Mouse (Mus musculus): ENCODE measurements at regions not wholly inside any gene's neighbourhood (a gene's known extent, or its start where the extent isn't known, plus 50 kb on each side); places are given as distances from the start of the nearest gene placed in this dataset.
A peak's percentile ranks its signal among the peaks of the same experiment; 100 is the strongest.

GRCm38 (mm10) chr1:156993105-156993504 lies 53.7 kb upstream of the Ralgps2 start:
- DNase-seq (ENCODE audit: low spot score), result no peak

DNA sequence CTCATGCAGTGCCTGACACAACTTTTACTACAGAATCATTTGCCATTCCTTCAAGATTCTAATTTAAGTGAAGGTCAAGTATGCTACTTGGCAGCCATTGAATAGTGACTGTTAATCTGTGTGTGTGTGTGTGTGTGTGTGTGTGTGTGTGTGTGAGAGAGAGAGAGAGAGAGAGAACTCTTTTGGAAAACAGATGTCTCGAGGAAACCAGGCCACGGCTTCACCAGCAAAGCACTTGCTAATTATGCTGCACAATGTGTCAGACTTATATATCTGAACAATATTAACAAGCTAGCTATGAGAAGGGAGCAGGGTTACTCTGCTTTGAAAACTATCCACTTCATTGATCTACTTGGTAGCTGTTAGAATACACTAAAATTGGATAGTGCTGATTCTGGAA lies 53.1 kb upstream of the Ralgps2 start:
- no peak for DNase-seq (ENCODE audit: low spot score)

DNA sequence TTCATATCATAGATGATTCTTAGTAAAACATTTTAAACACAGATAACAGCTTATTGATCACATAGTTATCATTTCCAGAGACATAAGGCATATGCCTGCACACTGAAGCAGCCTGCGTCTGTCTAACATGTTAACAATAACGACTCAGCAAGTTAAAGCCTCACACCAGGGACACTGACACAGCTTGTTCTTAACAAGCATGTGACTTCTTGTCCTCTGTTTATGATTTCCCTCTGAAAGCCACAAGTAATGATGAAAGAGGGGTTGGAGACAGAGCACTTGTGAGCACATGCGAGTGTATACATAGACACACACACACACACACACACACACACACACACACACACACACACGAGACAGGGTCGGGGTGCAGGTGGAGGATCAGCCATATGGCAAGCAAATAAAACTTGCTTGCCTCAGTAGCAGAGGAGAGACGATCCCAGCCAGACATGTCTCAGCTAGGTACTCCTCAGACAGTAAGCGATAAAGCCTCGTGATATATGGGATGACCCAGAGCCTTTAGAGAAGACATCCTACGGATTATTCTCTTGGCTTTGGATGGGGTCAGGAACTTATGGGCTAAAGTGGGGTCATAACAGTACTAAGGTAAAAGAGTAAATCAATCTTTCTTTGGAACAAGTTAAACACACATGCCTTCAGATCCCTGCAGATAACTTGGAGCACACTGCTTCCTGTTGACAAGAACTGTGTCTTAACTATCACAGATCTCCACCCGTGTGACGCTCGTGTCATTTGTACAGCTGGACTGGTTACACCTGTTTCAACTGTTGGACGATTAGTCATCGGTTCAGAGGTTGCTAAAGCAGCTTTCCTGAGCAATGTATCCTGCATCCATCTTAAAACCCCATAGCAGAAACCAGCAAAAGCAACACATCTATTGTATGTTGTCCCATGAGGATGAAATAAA lies 51.4 kb upstream of the Ralgps2 start:
- DNase-seq (ENCODE audit: low spot score), result no peak

DNA sequence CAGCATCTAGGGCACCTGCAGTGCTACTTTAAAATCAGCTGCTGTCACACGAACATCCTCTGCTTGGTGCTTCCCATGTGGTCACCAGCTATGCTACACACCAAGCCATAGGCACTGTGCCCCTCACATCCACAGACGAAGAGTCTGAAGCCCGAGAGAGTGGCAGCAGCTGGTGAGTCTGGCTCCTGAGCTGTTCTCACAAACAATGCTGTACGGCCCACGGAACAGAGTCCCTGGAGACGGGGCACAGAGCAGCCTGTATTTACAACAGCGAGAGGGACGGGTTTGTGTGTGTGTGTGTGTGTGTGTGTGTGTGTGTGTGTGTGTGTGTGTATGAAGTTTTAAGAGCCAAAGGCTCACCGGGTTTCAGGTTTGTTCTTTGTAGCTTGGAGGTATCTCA lies 50.7 kb upstream of the Ralgps2 start:
- peak; percentile 42 for DNase-seq (ENCODE audit: low spot score)

GRCm38 (mm10) chr1:156989149-156989785 lies 49.8 kb upstream of the Ralgps2 start:
- no peak for DNase-seq (ENCODE audit: low spot score)

All from embryo, embryonic 10.5 days (tissue).